Mouse (Mus musculus): ENCODE results near the gene Ppm1b. TPM values are rescaled to one million over a fixed set of nuclear protein-coding genes. Genes with fewer than 3 reads are reported as not detected.

Gene Ppm1b
- polyA plus RNA-seq, 1 experiment, result 28.5 TPM

GRCm38 (mm10) chr17:84958411-84958911, 1.9 kb downstream of the Ppm1b start:
- DNase-seq (ENCODE audit: low read depth), result no peak

GRCm38 (mm10) chr17:84958986-84959664, 2.6 kb downstream of the Ppm1b start:
- DNase-seq (ENCODE audit: low read depth), result no peak

DNA sequence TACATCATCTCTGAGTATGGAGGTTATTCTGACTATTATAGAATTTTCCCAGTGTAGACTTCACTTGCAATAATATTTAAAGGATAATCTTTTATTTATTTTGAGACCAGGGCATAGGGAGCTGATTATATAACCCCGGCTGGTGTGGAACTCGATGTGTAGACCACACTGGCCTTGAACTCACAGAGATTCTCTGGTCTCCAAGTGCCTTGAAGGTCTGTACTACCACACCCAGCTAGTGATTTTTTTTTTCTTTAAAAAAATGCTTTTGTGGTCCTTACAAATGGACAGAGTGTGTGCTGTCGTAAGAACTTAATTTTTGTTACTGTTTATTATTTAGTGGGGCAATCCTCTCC, 3.1 kb downstream of the Ppm1b start:
- DNase-seq (ENCODE audit: low read depth), result no peak

DNA sequence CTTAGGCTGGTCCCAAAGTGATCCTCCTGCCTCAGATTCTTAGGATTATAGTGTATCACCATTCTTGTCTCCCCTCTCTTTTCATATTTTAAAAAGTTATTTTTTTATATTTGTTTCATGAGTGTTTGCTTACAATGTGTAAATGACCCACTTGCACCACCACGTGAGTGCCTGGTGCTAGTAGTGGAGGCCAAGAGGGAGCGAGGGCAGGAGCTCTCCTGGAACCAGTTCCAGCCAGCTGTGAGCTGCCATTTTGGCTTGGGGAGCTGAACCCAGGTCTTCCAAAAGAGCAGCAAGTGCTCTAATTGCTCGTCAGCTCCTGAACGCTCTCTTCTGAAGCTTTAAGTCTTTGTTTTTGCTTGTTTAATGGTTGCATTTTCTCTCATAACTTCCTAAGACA, 3.6 kb downstream of the Ppm1b start:
- DNase-seq (ENCODE audit: low read depth), result no peak

DNA sequence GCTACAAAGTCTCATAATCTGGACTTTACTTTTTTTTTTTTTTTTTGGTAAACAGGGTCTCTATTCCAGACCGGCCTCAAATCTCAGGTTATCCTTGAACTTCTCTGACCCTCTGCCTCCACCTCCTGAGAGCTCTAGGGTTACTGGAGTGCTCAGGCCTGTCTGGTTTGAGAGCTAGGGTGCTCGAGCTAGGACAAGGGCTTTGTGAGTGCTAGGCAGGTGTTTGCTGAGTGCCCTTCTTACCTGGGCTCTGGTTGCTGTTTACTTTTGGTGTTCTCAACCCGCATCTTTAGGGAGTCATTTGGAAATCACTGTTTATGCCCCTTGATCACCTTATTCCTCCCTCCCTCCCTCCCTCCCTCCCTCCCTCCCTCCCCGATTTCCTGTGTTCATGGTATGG, 5.5 kb downstream of the Ppm1b start:
- DNase-seq (ENCODE audit: low read depth), result no peak

DNA sequence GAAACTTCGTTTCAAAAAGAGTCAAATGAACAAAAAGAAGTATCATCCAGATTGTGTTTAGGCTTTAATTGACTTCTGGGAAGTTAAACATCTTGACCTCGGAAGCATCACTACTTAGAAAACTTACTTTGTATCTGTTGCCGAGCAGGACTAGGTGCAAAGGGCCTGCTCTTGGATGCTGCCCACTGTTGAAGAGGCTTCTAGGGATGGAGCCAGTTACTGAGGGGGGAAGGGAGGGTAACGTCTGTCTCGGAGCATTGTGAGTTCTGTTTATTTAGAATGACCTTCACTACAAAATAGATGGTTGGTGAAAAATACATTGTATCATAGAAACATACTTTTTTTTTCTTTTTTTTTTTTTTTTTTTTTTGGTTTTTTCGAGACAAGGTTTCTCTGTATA, 7.1 kb downstream of the Ppm1b start:
- no peak for DNase-seq (ENCODE audit: low read depth)

GRCm38 (mm10) chr17:84966231-84966630, 9.7 kb downstream of the Ppm1b start:
- no peak for DNase-seq (ENCODE audit: low read depth)

GRCm38 (mm10) chr17:84967045-84967444, 10.5 kb downstream of the Ppm1b start:
- DNase-seq (ENCODE audit: low read depth), result no peak

DNA sequence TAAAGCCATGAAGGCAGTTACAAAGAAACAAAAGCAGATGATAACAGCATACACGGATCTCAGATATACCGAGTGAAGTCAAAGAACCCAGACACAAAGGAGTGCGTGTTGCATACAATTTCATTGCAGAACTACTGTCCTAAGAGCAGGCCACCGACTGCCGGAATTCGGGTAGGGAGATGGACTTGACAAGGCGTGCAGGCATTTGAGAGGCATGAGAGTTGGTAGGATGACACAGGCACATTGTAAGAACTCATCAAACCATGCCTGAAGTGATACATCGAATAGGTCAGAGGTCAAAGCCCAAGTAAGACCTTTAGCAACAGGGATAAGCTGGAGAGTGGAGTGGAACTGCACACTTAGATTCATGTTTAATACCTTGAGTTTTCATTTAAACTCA, 13.4 kb downstream of the Ppm1b start:
- no peak for DNase-seq (ENCODE audit: low read depth)

GRCm38 (mm10) chr17:84981721-84982120, 25.2 kb downstream of the Ppm1b start:
- DNase-seq (ENCODE audit: low read depth), result no peak

- no peak for DNase-seq (ENCODE audit: low read depth)
Observed at GRCm38 (mm10) chr17:84982735-84983134, 26.2 kb downstream of the Ppm1b start.

GRCm38 (mm10) chr17:84986368-84986767, 29.8 kb downstream of the Ppm1b start:
- DNase-seq (ENCODE audit: low read depth), result no peak

DNA sequence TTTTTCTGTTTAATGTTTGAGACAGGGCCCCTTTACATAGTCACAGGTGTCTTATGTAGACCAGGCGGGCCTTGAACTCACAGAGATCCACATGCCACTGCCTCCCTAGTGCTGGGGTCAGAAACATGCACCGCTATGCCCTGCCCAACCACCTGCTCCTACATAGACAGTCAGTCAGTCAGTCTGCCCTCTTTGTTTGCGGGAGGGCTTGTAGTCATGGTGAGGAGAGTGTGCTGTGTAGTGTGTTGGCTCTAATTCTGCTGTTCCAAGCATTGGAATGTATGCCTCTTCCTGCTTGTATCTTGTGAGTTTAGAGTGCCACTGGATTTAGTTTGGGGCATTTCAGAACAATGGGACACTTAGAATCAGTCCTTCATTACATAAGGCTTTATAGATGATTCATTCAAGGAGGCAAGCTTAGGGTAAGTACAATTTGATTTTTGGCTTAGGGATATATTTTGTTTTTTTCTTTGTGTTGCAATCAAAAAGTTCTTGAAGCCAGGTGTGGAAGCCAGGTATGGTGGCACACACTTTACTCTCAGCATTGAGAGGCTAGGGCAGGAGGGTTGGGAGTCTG, 31.4 kb downstream of the Ppm1b start:
- DNase-seq (ENCODE audit: low read depth), result peak; percentile 45

GRCm38 (mm10) chr17:84988514-84988913, 32.0 kb downstream of the Ppm1b start:
- DNase-seq (ENCODE audit: low read depth), result no peak

GRCm38 (mm10) chr17:84995844-84996243, 39.3 kb downstream of the Ppm1b start:
- no peak for DNase-seq (ENCODE audit: low read depth)

DNA sequence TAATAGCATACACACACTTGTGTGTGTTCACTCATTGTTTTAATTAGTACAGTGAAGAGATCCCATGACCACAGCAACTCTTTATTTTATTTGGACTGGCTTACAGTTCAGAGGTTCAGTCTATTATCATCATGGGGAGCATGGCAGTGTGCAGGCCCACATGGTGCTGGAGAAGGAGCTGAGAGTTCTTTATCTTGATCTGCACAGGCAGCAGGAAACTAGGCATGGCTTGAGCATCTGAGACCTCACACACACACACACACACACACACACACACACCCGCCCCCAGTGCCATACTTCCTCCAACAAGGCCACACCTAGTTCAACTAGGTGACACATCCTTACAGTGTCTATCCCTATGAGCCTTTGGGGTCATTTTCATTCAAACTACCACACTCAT, 41.1 kb downstream of the Ppm1b start:
- no peak for DNase-seq (ENCODE audit: low read depth)

DNA sequence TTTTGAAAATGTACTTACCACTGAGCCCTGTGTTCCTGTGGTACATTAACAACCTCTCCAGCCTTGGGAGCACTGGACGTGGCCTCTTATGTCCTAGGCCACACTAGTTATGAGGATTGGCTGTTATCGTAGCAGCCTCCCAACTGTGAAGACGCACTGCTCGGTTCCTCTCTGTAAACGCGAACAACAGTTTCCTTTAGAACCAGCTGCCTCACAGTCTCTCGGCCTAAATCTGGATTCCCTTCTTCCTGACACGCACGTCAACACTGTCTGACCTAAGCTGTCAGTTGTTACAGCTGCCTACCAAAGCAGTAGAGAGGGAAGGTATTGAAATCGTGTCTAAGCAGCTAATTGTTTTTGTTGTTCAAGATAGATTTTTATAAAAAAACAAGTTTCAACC, 43.1 kb downstream of the Ppm1b start:
- DNase-seq (ENCODE audit: low read depth), result no peak

DNA sequence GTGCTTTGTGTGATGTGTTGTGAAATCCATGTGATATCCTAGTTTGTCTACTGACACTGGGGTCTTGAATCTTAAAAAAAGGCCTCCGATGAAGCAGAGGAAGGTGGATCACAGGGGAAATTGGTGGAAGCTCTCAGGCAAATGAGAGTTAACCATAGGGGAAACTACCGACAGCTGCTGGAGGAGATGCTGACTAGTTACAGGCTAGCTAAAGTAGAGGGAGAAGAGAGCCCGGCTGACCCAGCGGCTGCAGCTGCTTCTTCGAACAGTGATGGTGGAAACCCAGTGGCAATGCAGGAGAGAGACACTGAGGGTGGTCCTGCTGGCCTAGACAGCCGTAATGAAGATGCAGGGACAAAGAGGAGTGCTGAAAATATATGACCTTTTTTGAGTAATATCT, 56.9 kb downstream of the Ppm1b start:
- DNase-seq (ENCODE audit: low read depth), result no peak

DNA sequence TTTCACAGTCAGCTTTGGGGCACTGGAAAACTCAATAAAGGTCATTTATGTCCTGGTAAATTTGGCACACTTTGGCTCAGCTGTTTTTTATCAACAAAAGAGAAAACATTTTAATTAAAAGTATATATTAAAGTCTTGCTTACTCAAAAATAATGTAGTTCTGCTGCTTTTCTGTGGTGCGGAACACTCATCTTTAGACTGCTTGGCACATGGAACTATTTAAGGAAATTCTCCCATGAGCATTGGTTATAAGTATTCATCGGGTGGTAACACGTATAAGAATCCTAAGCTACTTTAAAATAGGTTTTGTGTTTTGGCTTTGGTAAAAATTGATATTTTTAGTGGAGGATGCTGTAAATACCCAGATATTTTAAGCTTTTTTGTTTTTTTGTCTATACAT, 58.1 kb downstream of the Ppm1b start:
- DNase-seq (ENCODE audit: low read depth), result no peak

- DNase-seq (ENCODE audit: low read depth), result no peak
Observed at GRCm38 (mm10) chr17:85018344-85018743, 61.8 kb downstream of the Ppm1b start.

GRCm38 (mm10) chr17:85018794-85019193, 62.3 kb downstream of the Ppm1b start:
- no peak for DNase-seq (ENCODE audit: low read depth)

- DNase-seq (ENCODE audit: low read depth), result no peak
Observed at GRCm38 (mm10) chr17:85020343-85020742, 63.8 kb downstream of the Ppm1b start.

DNA sequence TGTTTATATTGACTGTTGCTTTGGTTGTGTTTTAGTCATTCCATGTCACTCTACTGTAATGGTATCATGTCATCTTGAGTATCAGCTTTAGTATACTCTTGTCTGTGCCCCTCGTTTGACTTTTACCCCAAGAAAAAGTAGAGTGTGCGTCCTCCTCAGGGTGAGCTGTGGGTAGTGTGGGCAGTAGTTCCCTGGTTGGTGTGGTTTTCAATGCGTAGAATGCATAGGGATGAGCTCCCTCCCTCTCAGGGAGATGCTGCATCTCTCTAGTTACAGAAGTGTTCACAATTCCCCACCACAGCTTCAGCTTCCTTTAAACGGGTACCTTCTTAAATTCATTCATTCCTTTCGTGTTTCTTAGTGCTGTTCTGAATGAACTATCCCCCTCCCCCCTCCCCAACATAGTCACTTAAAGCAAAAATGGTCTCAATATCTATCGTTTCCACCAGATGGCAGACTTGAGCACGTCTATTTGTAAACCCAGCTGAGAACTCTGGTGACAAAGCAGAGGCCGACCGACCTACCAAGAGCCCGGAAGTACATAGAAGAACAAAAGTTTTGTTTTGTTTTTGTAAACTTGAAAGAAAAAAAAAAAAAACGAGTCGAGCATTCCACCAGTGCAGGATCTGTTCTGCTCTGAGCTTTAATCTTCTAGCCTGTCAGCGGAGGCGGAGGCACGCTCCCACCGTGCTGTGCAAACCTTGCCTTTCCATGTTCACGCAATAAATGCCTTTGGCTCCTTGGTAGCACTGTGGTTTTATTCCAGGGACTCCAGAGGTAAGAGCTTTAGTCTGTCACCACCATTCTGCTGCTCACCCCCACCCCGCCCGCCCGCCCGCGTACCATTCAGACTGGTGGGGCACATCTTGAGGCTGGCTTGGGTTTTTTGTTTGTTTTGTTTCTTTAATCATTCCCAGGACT, 67.0 kb downstream of the Ppm1b start:
- no peak for DNase-seq (ENCODE audit: low read depth)
